Mouse (Mus musculus): ENCODE data around the gene 1500011B03Rik. TPM values are rescaled to one million over a fixed set of nuclear protein-coding genes. Genes with fewer than 3 reads are reported as not detected.

Gene 1500011B03Rik
- total and polyA plus RNA-seq, 3 experiments = 47.7 to 75.2 TPM; not detected in 1

- Histone ChIP-seq H3K27me3 (ENCODE audit: control insufficient read depth in 1 of 2, insufficient read depth in 2 of 2, low read length in 2 of 2) (no peaks in the 10 kb centered on the region), H3K27ac (ENCODE audit: control insufficient read depth, low read depth, low read length) (no peak overlapping the region), H3K4me1 (ENCODE audit: control insufficient read depth in 1 of 2, insufficient read depth in 2 of 2, low read length in 2 of 2) (peaks cover 0 to 5% of the 10 kb centered on the region in 2 experiments; a peak in 1 of 4 replicates), H3K36me3 (ENCODE audit: control insufficient read depth in 1 of 2, insufficient read depth in 2 of 2, low read length in 2 of 2) (peaks cover 0 to 5% of the 10 kb centered on the region in 2 experiments; a peak in 2 of 4 replicates), H3K9ac (ENCODE audit: control insufficient read depth, low read depth, low read length, poor library complexity, severe bottlenecking) (no peak overlapping the region), H3K9me3 (replicated peaks; ENCODE audit: insufficient read depth, low read length) (no peaks in the 10 kb centered on the region), H3K4me3 (ENCODE audit: control insufficient read depth in 1 of 2, insufficient read depth in 1 of 2, low read depth in 2 of 2, low read length in 2 of 2) (no peak overlapping the region), H3K79me2 (ENCODE audit: control insufficient read depth, insufficient read depth, low read length, poor library complexity) (peaks cover 10% of the 10 kb centered on the region)
- no peak for DNase-seq (ENCODE audit: low read depth, low spot score)
- TF ChIP-seq CHD1 (IDR thresholded peaks at IDR 0.05; ENCODE audit: low read depth, low read length) (no peak), SMC3 (IDR thresholded peaks at IDR 0.05; ENCODE audit: low read depth, low read length) (no peak), MYB (IDR thresholded peaks at IDR 0.05; ENCODE audit: low read depth, low read length) (no peak), TAL1 (IDR thresholded peaks at IDR 0.05; ENCODE audit: low read length) (no peak), ZMIZ1 (IDR thresholded peaks at IDR 0.05; ENCODE audit: low read depth, low read length) (no peak), POLR2A (IDR thresholded peaks at IDR 0.05; ENCODE audit: control insufficient read depth in 1 of 2, insufficient read depth in 1 of 2, low read depth in 1 of 2, low read length in 2 of 2, poor library complexity in 1 of 2) (no peak), JUND (IDR thresholded peaks at IDR 0.05; ENCODE audit: low read depth, low read length) (no peak), HCFC1 (IDR thresholded peaks at IDR 0.05; ENCODE audit: low read depth, low read length) (no peak)
These were observed 14.9 kb downstream of the 1500011B03Rik start for GRCm38 (mm10) chr5:114808385-114808784.

DNA sequence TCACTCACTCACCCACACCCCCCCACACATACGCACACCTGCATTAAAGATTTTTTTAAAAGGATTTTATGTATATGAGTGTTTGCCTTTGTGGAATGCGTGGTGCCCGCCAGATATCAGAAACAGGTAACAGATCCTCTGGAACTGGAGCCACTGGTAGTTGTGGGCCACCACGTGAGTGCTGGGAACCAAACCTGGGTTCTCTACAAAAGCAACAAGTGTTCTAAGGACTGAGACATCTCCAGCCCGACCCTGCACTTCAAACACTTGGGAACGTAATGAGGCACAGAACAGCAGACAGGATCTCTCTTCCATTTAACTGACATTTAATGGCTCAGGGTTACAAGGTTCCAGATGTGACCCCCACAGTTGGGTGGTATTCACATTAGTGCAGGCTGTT, 15.4 kb downstream of the 1500011B03Rik start:
- Histone ChIP-seq H3K36me3 (ENCODE audit: control insufficient read depth in 1 of 2, insufficient read depth in 2 of 2, low read length in 2 of 2) (peaks cover 0 to 8% of the 10 kb centered on the region in 2 experiments; a peak in 2 of 4 replicates), H3K79me2 (ENCODE audit: control insufficient read depth, insufficient read depth, low read length, poor library complexity) (peaks cover 9% of the 10 kb centered on the region), H3K4me3 (ENCODE audit: control insufficient read depth in 1 of 2, insufficient read depth in 1 of 2, low read depth in 2 of 2, low read length in 2 of 2) (no peak overlapping the region), H3K9me3 (replicated peaks; ENCODE audit: insufficient read depth, low read length) (no peaks in the 10 kb centered on the region), H3K4me1 (ENCODE audit: control insufficient read depth in 1 of 2, insufficient read depth in 2 of 2, low read length in 2 of 2) (peaks cover 0 to 4% of the 10 kb centered on the region in 2 experiments; a peak in 1 of 4 replicates), H3K27ac (ENCODE audit: control insufficient read depth, low read depth, low read length) (no peak overlapping the region), H3K27me3 (ENCODE audit: control insufficient read depth in 1 of 2, insufficient read depth in 2 of 2, low read length in 2 of 2) (no peaks in the 10 kb centered on the region), H3K9ac (ENCODE audit: control insufficient read depth, low read depth, low read length, poor library complexity, severe bottlenecking) (no peak overlapping the region)
- TF ChIP-seq SMC3 (IDR thresholded peaks at IDR 0.05; ENCODE audit: low read depth, low read length) = no peak
- TF ChIP-seq ZNF384 (IDR thresholded peaks at IDR 0.05; ENCODE audit: low read depth, low read length) = no peak
- TF ChIP-seq KAT2A (conservative IDR thresholded peaks at IDR 0.05; ENCODE audit: low read depth, low read length) = no peak
- TF ChIP-seq MEF2A (IDR thresholded peaks at IDR 0.05; ENCODE audit: extremely low read depth, insufficient replicate concordance, low read depth, low read length, poor library complexity, severe bottlenecking) = no peak
- TF ChIP-seq JUND (IDR thresholded peaks at IDR 0.05; ENCODE audit: low read depth, low read length) = no peak
- TF ChIP-seq NRF1 (IDR thresholded peaks at IDR 0.05; ENCODE audit: insufficient read depth, low read depth, low read length, poor library complexity, severe bottlenecking) = no peak
- no peak for TF ChIP-seq MAX (IDR thresholded peaks at IDR 0.05; ENCODE audit: low read length)
- TF ChIP-seq NELFE (IDR thresholded peaks at IDR 0.05; ENCODE audit: low read depth, low read length) = no peak
- TF ChIP-seq HCFC1 (IDR thresholded peaks at IDR 0.05; ENCODE audit: low read depth, low read length) = no peak
- TF ChIP-seq SIN3A (IDR thresholded peaks at IDR 0.05; ENCODE audit: low read length) = no peak
- TF ChIP-seq ELF1 (IDR thresholded peaks at IDR 0.05; ENCODE audit: low read depth, low read length) = no peak
- TF ChIP-seq RCOR1 (IDR thresholded peaks at IDR 0.05; ENCODE audit: low read depth, low read length) = no peak
- no peak for DNase-seq (ENCODE audit: low read depth, low spot score)

All from MEL (cell line).